Mouse (Mus musculus): Measurements from ENCODE around the gene Ipo9. TPM values are rescaled to one million over a fixed set of nuclear protein-coding genes. Genes with fewer than 3 reads are reported as not detected.

Gene Ipo9
- polyA plus RNA-seq, 1 experiment from 2014 or later = 24.7 TPM

GRCm38 (mm10) chr1:135367005-135367404, 63.3 kb downstream of the Ipo9 start:
- TF ChIP-seq EP300 (optimal IDR thresholded peaks at IDR 0.05) = no peak
- peak; percentile 11; the same call in 1 of the 2 replicates for TF ChIP-seq CTCF (IDR thresholded peaks at IDR 0.05; ENCODE audit: low read depth)
- no peaks in the 10 kb centered on the region for H3K4me1 ChIP-seq (replicated peaks; ENCODE audit: control insufficient read depth, insufficient read depth)
- no peak for DNase-seq (ENCODE audit: low spot score)
- no peak overlapping the region for H3K4me3 ChIP-seq (ENCODE audit: low read depth, low read length)
- H3K9ac ChIP-seq (ENCODE audit: low read length) = 0 out of 2 replicates have a peak overlapping the region, but pooled peaks have one; percentile 23
- no peaks in the 10 kb centered on the region for H3K36me3 ChIP-seq (ENCODE audit: control insufficient read depth, insufficient read depth, low read length)
- H3K27me3 ChIP-seq (ENCODE audit: control insufficient read depth, insufficient read depth, low read length) = no peaks in the 10 kb centered on the region
- H3K9me3 ChIP-seq (ENCODE audit: control insufficient read depth, low read length) = no peaks in the 10 kb centered on the region
- 45% methylated on average over 7 of the region's 7 CpGs for WGBS
- peak overlapping the region; percentile 45; the same call in 1 of the 2 replicates for H3K27ac ChIP-seq (replicated peaks)
- H3K4me2 ChIP-seq (replicated peaks; ENCODE audit: low read depth) = no peak overlapping the region
- ATAC-seq (ENCODE audit: low FRiP score, low TSS enrichment) = no peak

- no peak for ATAC-seq (ENCODE audit: low FRiP score, low TSS enrichment)
- no peak overlapping the region for H3K4me2 ChIP-seq (replicated peaks; ENCODE audit: low read depth)
- no peak overlapping the region for H3K9ac ChIP-seq (ENCODE audit: low read length)
- H3K9me3 ChIP-seq (ENCODE audit: control insufficient read depth, low read length) = no peaks in the 10 kb centered on the region
- no peaks in the 10 kb centered on the region for H3K4me1 ChIP-seq (replicated peaks; ENCODE audit: control insufficient read depth, insufficient read depth)
- H3K4me3 ChIP-seq (ENCODE audit: low read depth, low read length) = no peak overlapping the region
- H3K27ac ChIP-seq (replicated peaks) = peak overlapping the region; percentile 45
- DNase-seq (ENCODE audit: low spot score) = no peak
- H3K36me3 ChIP-seq (ENCODE audit: control insufficient read depth, insufficient read depth, low read length) = no peaks in the 10 kb centered on the region
- H3K27me3 ChIP-seq (ENCODE audit: control insufficient read depth, insufficient read depth, low read length) = no peaks in the 10 kb centered on the region
- TF ChIP-seq EP300 (optimal IDR thresholded peaks at IDR 0.05) (no peak), CTCF (IDR thresholded peaks at IDR 0.05; ENCODE audit: low read depth) (no peak)
Measured at GRCm38 (mm10) chr1:135366380-135366779, 63.9 kb downstream of the Ipo9 start.

GRCm38 (mm10) chr1:135363446-135363845, 66.9 kb downstream of the Ipo9 start:
- ATAC-seq (ENCODE audit: low FRiP score, low TSS enrichment) (no peak), DNase-seq (ENCODE audit: low spot score) (no peak)
- Histone ChIP-seq H3K4me3 (ENCODE audit: low read depth, low read length) (no peak overlapping the region), H3K9ac (ENCODE audit: low read length) (no peak overlapping the region), H3K27me3 (ENCODE audit: control insufficient read depth, insufficient read depth, low read length) (no peaks in the 10 kb centered on the region), H3K4me2 (replicated peaks; ENCODE audit: low read depth) (no peak overlapping the region), H3K4me1 (replicated peaks; ENCODE audit: control insufficient read depth, insufficient read depth) (peaks cover 5% of the 10 kb centered on the region), H3K9me3 (ENCODE audit: control insufficient read depth, low read length) (no peaks in the 10 kb centered on the region), H3K27ac (replicated peaks) (no peak overlapping the region), H3K36me3 (ENCODE audit: control insufficient read depth, insufficient read depth, low read length) (no peaks in the 10 kb centered on the region)
- 68% methylated on average over 8 of the region's 8 CpGs for WGBS
- TF ChIP-seq CTCF (IDR thresholded peaks at IDR 0.05; ENCODE audit: low read depth) (no peak), EP300 (optimal IDR thresholded peaks at IDR 0.05) (no peak)

GRCm38 (mm10) chr1:135362115-135362514, 68.2 kb downstream of the Ipo9 start:
- TF ChIP-seq EP300 (optimal IDR thresholded peaks at IDR 0.05) (no peak), CTCF (IDR thresholded peaks at IDR 0.05; ENCODE audit: low read depth) (peak; percentile 40)
- no peaks in the 10 kb centered on the region for H3K27me3 ChIP-seq (ENCODE audit: control insufficient read depth, insufficient read depth, low read length)
- no peak for ATAC-seq (ENCODE audit: low FRiP score, low TSS enrichment)
- peaks cover 5% of the 10 kb centered on the region for H3K4me1 ChIP-seq (replicated peaks; ENCODE audit: control insufficient read depth, insufficient read depth)
- no peak for DNase-seq (ENCODE audit: low spot score)
- no peaks in the 10 kb centered on the region for H3K36me3 ChIP-seq (ENCODE audit: control insufficient read depth, insufficient read depth, low read length)
- no peak overlapping the region for H3K27ac ChIP-seq (replicated peaks)
- H3K9me3 ChIP-seq (ENCODE audit: control insufficient read depth, low read length) = no peaks in the 10 kb centered on the region
- H3K4me2 ChIP-seq (replicated peaks; ENCODE audit: low read depth) = no peak overlapping the region
- H3K4me3 ChIP-seq (ENCODE audit: low read depth, low read length) = no peak overlapping the region
- H3K9ac ChIP-seq (ENCODE audit: low read length) = no peak overlapping the region

GRCm38 (mm10) chr1:135361491-135361890, 68.8 kb downstream of the Ipo9 start:
- H3K27ac ChIP-seq (replicated peaks) = no peak overlapping the region
- no peaks in the 10 kb centered on the region for H3K36me3 ChIP-seq (ENCODE audit: control insufficient read depth, insufficient read depth, low read length)
- H3K4me2 ChIP-seq (replicated peaks; ENCODE audit: low read depth) = no peak overlapping the region
- no peak for DNase-seq (ENCODE audit: low spot score)
- TF ChIP-seq CTCF (IDR thresholded peaks at IDR 0.05; ENCODE audit: low read depth) = no peak
- TF ChIP-seq EP300 (optimal IDR thresholded peaks at IDR 0.05) = no peak
- no peak overlapping the region for H3K9ac ChIP-seq (ENCODE audit: low read length)
- no peak for ATAC-seq (ENCODE audit: low FRiP score, low TSS enrichment)
- H3K4me1 ChIP-seq (replicated peaks; ENCODE audit: control insufficient read depth, insufficient read depth) = peaks cover 5% of the 10 kb centered on the region
- no peaks in the 10 kb centered on the region for H3K9me3 ChIP-seq (ENCODE audit: control insufficient read depth, low read length)
- no peaks in the 10 kb centered on the region for H3K27me3 ChIP-seq (ENCODE audit: control insufficient read depth, insufficient read depth, low read length)
- WGBS = 80% methylated on average over 4 of the region's 4 CpGs
- no peak overlapping the region for H3K4me3 ChIP-seq (ENCODE audit: low read depth, low read length)

GRCm38 (mm10) chr1:135359071-135359470, 71.2 kb downstream of the Ipo9 start:
- Histone ChIP-seq H3K4me1 (replicated peaks; ENCODE audit: control insufficient read depth, insufficient read depth) (peaks cover 5% of the 10 kb centered on the region), H3K9me3 (ENCODE audit: control insufficient read depth, low read length) (no peaks in the 10 kb centered on the region), H3K9ac (ENCODE audit: low read length) (no peak overlapping the region), H3K4me3 (ENCODE audit: low read depth, low read length) (no peak overlapping the region), H3K36me3 (ENCODE audit: control insufficient read depth, insufficient read depth, low read length) (no peaks in the 10 kb centered on the region), H3K4me2 (replicated peaks; ENCODE audit: low read depth) (0 out of 2 replicates have a peak overlapping the region, but pooled peaks have one; percentile 3), H3K27ac (replicated peaks) (peak overlapping the region; percentile 91), H3K27me3 (ENCODE audit: control insufficient read depth, insufficient read depth, low read length) (no peaks in the 10 kb centered on the region)
- TF ChIP-seq CTCF (IDR thresholded peaks at IDR 0.05; ENCODE audit: low read depth) = no peak
- peak; percentile 78 for TF ChIP-seq EP300 (optimal IDR thresholded peaks at IDR 0.05)
- WGBS = 1% methylated on average over 2 of the region's 2 CpGs
- peak; percentile 26 for DNase-seq (ENCODE audit: low spot score)
- ATAC-seq (ENCODE audit: low FRiP score, low TSS enrichment) = peak; percentile 80; the same call in 1 of the 2 replicates

Data from stomach, postnatal 0 days (tissue).